Mouse (Mus musculus) testis, adult 2 months (tissue): Measurements from ENCODE around the gene Ivd.

Experiments used
- CTCF ChIP-seq: fragments of 200-500 bp; IDR thresholded peaks from 2 replicates; pipeline ENCODE4 v1.5.1; 2012; ENCODE audit warnings: low read depth, mild to moderate bottlenecking, inconsistent platforms, low read length, moderate library complexity; ENCODE audit not compliant: control insufficient read depth, insufficient read depth, insufficient replicate concordance
- POLR2A ChIP-seq: fragments of 200-500 bp; IDR thresholded peaks from 2 replicates; pipeline ENCODE4 v1.6.1; 2012; ENCODE audit warnings: low read depth, mild to moderate bottlenecking, inconsistent platforms, low read length, moderate library complexity; ENCODE audit not compliant: control insufficient read depth

DNA sequence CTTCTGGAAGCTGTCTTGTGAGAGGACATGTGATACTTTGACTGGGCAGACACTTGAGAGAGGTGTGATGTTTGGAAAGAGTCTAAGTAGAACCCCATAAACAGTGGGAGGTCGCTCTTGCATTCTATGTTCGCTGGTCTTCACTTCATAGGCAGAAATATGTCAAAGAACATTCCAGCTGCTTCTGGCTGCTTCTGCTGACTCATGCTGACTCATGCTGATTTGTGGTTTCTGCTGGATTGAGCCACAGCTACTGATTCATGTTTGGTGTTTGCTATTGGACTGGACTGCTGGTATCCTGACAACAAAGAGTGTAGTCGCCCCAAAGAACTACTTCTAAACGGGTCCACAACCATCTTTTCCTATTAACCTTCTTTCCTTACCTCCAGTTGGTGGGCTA, 20.0 kb upstream of the Ivd start:
- TF ChIP-seq CTCF (no peak), POLR2A (no peak)
